Mouse (Mus musculus) heart, postnatal 0 days (tissue): ENCODE measurements around the gene Fig4.

Experiments used
- CTCF ChIP-seq: IDR thresholded peaks from 2 replicates; pipeline ENCODE4 v1.5.1; 2016; ENCODE audit warnings: antibody characterized with exemption, control low read depth, low read depth
- EP300 ChIP-seq: IDR thresholded peaks from 2 replicates; pipeline ENCODE4 v1.6.1; 2016; ENCODE audit warnings: antibody characterized with exemption, low read depth

- no peak for TF ChIP-seq EP300
- no peak for TF ChIP-seq CTCF
These were observed 52.4 kb downstream of the Fig4 start for GRCm38 (mm10) chr10:41250749-41251065.
